Mouse (Mus musculus): Measurements from ENCODE around the gene Syne2.

DNA sequence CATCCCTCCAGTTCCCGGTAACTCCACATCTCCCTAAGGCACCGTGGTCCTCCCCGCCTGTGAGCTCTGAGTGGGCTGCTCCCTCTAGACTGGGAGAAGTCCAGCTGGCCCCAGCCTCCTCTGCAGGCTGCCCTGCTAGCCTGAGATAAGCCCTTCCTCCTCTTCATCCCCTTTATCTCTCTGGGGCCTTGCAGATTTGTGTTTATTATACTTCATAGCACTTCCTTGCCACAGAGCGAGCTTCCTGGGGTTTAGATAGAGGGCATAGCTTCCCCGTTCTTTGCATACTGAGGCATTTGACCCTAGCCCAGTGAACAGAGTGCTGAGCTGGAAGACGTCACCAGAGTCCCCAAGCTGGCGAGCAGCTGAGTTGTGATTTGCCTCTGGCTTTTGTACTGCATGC is 37.1 kb downstream of the Syne2 start:
- TF ChIP-seq POLR2A (IDR thresholded peaks at IDR 0.05; ENCODE audit: borderline replicate concordance, extremely low read depth, low read depth, low read length) (no peak), CTCF (IDR thresholded peaks at IDR 0.05; ENCODE audit: insufficient read depth, low read length) (no peak)
